Mouse (Mus musculus) effector memory CD4-positive, alpha-beta T cell, adult 5 months (primary cell): ENCODE data around the gene Cntn6. TPM values are rescaled to one million over a fixed set of nuclear protein-coding genes. Genes with fewer than 3 reads are reported as not detected.

ENCODE experiments used
- polyA plus RNA-seq: library from polyadenylated mRNA; unstranded; fragments of 100-300 nt; shearing (Covaris generic); gene quantifications from one replicate; pipeline ENCODE4 v1.2.1, GENCODE M21; 2017

The Cntn6 gene
- polyA plus RNA-seq, result not detected

GRCm38 (mm10) chr6:104492490-104493431, at the start of gene Cntn6:
Gene Cntn6, plus strand, starts transcription at chr6:104492790.

